Mouse (Mus musculus) urinary bladder, adult 18-20 months (tissue): Measurements from ENCODE around the gene Piwil1.

ENCODE experiments used
- DNase-seq, 2 experiments: peaks; one replicate each; pipeline ENCODE4 v3.0.0; 2022; ENCODE audit warnings: low spot score in 2 of 2, mixed read lengths in 2 of 2

The Piwil1 gene

DNA sequence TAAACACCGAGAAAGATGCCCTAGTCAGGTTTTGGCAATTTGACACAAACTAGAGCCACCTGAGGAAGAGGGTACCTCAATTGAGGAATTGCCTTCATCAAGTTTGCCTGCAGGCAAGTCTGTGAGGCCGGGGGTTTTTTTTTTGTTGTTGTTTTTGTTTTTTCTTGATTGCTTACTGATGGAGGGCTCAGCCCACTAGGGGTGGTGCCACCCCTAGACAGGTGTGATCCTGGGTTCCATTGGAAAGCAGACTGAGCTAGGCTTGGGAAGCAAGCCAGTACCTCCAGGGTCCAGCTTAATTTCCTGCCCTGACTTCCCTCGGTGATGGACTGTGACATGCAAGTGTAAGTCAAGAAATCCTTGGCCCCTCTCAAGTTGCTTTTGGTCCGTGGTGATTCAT is at the start of gene Piwil1:
Gene Piwil1, plus strand, starts transcription at position 301 of the 400 bp plus-strand sequence.
- no peak for DNase-seq

DNA sequence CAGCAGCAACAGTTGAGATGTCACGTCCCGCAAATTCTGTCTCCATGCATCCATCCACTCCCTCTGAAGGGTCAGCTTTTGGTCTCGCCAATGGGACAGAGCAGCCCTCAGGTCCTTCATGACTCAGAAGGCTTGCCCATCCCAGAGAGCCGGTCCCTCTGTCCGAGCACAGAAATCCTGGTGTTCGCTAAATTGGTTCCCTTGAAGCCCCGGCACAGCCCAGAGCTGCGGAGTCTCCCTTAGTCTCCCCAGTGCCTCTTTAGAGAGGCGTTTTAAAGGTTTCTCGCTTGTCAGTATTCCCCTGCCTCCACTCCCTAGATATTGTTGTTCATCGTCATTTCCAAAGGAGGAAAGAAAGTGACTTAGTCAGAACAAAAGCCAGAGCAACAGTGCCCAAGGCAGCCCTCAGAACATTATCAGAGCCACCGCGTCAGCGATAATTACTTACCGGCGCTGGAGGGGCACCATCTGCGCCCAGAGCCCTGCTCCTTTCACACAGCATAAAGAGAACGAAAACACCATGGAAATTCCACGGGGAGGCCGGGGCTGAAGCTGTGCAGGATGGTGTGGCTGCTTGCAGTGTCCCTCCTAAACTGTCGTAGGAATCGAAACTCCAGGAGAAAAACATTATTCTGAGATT is 45.7 kb upstream of the Piwil1 start:
- DNase-seq, result no peak

- no peak for DNase-seq
These were observed 42.2 kb upstream of the Piwil1 start for GRCm38 (mm10) chr5:128660101-128660500.

- DNase-seq, result no peak
These were observed 39.4 kb upstream of the Piwil1 start for GRCm38 (mm10) chr5:128662881-128663280.

- no peak for DNase-seq
These were observed 38.3 kb upstream of the Piwil1 start for GRCm38 (mm10) chr5:128663976-128664375.

DNA sequence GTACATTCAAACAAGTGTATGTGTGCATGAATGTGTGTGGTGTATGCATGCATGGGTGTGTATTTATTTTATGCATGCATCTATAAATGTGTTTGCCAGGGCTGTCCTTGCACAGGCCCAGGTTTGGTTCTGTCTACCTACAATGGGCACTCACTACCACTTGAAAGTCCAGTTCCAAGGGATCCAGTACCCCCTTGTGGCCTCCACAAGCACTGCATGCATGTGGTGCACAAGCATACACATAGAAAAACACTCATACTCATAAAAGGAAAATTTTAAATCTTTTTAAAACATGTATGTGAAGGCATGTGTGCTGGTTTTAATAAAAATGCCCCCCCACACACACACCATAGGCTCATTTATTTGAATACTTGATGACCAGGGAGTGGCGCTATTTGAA is 37.3 kb upstream of the Piwil1 start:
- DNase-seq, result no peak

DNA sequence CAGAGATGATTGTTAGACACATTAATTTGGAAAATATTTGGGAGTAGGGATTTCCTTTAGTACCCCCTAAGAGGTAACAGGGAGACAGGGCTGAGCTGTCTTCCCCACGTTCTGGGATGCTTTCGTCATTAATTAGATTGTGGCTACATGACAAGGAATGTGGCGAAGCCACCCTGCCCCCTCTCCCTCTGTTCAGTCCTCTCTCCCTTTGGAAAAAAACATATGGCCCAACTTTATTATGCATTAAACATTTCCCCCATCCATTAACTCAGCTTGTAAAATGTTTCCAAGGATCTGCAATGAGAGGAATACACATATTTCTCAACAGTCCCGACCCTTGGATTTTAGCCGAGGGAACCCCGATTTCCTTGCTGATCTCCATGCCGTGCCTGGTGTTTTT is 35.0 kb upstream of the Piwil1 start:
- DNase-seq, result no peak

DNA sequence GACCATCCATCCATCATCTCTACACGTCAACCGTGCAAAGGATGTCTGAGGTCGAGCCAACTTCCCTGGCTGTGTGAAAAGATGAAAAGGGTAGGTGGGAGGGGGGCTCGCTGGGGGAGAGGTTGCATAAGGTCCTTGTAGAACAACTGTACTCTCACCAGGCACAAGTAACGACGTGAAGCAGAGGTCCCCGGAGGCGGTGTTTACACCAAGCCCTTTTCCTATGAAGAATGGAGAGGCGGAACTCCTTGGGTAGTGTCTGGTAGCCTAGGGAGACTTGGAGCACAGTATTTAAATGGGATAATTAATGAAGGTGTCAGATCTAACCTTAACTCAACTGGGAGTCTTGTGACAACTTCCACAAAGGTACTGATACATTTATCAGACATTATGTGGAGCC is 28.2 kb upstream of the Piwil1 start:
- DNase-seq, result no peak

- no peak for DNase-seq
These were observed 25.0 kb upstream of the Piwil1 start for GRCm38 (mm10) chr5:128677373-128677772.

GRCm38 (mm10) chr5:128677861-128678260 is 24.5 kb upstream of the Piwil1 start:
- DNase-seq, result no peak

- DNase-seq, result no peak
These were observed 20.9 kb upstream of the Piwil1 start for GRCm38 (mm10) chr5:128681456-128681855.

GRCm38 (mm10) chr5:128684192-128684591 is 18.1 kb upstream of the Piwil1 start:
- DNase-seq, result no peak

- no peak for DNase-seq
These were observed 17.7 kb upstream of the Piwil1 start for GRCm38 (mm10) chr5:128684621-128685020.

DNA sequence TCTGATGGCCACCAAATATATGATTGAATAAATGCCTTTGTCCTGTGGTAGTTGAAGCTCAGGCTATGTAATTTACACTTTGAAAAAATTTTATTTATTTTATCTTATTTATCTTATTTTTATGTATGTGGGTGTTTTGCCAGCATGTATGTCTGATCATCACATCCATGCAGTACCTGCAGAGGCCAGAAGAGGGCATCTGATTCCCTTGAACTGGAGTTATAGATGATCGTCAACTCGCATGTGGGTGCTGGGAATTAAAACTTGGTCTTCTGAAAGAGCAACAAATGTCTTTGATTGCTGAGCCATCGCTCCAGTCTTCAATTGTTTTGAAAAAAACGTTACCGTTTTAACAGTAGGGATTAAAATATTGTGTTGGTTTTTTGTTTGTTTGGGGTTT is 15.2 kb upstream of the Piwil1 start:
- DNase-seq, result no peak

DNA sequence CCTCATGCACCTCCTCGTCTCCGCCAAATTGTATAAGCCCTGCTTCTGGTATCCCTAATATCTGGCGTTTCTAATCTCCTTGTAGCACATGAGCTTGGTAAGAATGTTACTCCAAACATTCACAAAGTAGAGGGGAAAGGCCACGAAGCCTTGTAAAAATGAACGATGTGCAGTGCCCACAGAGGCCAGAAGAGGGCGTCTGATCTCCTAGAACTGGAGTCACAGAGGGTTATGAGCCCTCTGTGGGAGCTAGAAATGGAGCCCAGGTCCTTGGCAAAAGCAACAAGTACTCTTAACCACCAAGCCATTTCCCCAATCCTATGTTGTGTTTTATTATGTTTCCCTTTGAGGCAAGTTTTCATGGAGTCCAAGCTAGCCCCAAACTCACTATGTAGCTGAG is 8.2 kb upstream of the Piwil1 start:
- DNase-seq, result no peak

DNA sequence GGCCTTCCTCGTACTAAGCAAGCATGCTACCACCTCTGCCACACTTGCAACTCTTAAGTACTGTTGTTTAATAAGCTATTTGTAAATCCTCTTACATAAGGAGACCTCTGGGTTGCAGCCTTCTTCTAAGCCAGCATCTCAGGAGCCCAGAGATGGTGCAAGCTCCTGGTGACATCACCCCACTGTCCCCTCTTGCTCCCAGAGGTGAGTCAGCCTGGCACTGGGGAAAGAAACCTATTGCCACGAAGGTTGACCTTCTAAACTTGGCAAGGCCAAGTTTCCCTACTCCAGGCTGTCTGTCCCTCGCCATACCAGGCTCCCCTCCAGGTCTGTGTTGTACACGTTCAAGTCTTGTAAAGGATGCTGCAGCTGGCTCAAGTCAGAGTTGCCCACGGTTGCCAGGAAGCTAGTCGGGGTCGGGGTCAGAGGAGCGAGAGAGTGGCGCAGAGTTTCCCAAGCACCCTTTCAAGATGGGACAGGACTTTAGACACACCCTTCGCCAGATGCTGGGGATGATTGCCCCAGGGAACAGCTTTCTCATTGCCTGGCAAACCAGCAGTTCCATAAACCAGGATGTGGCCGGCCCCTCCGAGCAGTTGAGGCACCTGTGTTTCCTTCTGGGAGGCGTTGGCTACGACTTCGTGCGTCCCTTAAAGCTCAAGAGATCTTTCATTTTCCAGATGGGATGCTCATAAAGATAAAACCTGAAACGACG is 7.6 kb upstream of the Piwil1 start:
- DNase-seq, result no peak

DNA sequence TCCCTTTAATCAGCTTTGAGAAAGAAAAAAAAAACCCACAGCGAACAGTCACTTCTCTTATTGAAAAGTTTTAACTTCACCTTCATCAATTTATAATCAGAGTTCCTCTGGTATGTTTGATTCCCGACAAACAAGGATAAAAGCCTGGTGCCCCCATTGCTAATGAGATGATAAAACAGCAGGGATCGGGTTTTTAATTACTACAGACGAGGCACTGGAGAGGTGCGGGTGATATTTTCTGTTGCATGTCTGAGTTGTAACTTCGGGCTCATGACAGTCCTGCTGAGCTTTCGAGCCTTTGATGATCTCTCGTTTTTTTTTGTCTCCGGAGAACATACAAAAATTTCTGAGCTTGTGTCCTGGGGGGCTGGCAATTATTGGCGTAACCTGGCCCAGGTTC is 5.5 kb upstream of the Piwil1 start:
- DNase-seq, result no peak

DNA sequence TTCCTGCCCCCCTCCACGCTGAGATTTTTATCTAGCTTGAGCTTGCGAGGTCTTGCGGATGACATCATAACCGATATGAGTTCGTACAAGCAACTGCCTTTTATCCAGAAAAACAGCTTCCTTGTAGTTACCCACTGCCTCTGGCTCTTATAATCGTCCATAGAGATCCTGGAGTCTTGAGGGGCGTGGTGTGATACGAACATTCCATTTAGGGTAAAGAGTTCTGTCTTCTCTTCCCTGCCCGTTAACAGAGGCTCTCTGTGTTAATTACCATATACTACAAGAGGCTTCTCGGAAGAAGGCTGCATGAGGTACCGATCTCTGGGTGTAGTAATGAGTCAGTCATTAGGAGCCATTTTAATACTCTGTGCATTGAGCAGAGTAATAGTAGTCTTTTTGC is 1.6 kb upstream of the Piwil1 start:
- peak; percentile 5 to 6 for DNase-seq

DNA sequence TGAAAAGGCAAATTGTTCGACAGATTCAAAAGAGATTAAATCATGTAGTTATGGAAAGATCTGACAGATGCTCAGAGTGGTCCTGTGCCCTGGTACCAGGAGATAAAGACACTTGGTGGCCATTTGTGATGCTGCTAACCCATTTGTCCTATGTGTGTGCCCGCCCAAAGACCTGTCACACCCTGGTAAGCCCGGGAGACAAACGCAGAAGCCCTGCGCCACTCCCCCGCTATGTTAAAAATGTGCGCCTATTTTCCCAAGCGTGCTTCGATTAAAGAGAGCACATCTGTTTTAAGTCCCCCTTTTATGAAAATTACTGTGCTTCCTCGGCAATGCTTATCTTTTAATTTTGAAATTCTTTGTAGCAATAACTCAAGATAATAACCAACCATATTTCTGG is 1.4 kb downstream of the Piwil1 start:
- no peak for DNase-seq

DNA sequence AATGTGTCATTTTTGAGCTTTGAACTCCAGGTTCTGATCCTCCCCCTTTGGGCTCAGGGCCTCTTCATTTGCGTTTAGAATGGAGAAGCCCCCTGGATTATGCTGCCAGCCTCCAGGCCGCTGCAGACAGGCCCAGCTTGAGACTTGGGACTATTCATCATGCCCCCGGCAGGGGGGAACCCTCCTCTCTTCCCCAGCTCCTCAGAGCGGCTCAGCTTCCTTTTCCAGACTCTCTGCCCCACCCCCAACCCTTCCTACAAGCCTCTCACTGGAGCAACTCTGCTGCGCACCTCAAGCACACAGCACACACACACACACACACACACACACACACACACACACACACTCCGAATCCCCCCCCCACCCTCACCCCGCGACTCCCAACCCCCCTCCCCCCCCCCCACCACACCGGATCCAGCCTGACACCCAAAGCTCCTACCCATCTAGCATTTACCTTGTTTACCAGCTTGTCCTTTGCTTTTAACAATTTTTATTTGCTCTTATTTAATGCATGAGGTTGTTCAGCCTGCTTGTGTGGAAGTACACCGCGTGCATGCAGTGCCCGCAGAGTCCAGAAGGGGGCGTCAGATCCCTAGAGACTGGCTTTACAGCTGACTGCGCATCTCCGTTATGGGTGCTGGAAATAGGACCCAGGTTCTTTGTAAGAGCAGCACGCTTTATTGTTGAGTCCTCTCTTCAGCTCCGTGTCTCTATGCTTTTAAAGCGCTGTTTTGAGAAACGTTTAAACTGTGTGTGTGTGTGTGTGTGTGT is 2.0 kb downstream of the Piwil1 start:
- no peak for DNase-seq

GRCm38 (mm10) chr5:128706467-128706866 is 4.1 kb downstream of the Piwil1 start:
- DNase-seq, result no peak

DNA sequence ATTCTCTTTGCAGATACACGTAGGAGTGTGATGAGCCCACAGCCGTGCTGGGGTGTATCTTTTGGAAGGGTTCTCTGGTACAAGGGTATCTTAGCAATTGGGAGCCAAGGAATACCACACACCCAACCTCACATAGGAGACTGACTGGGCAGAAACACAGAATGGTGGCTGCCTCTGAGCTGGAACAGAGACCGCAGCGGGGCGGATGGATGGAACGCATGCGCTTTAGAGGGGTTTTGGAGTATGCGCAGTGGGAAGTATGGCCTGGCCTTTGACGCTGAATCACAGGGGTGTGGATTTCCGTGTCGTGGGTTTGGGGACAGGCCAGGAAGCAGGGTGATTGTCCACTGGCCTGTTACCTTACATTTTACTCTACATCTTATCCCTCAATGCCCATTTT is 4.9 kb downstream of the Piwil1 start:
- no peak for DNase-seq

GRCm38 (mm10) chr5:128708929-128709328 is 6.6 kb downstream of the Piwil1 start:
- no peak for DNase-seq
